Mouse (Mus musculus): Measurements from ENCODE around the gene Erc2. TPM values are rescaled to one million over a fixed set of nuclear protein-coding genes. Genes with fewer than 3 reads are reported as not detected.

Gene Erc2
- polyA plus RNA-seq, 1 experiment from 2014 or later, result 3.1 TPM

DNA sequence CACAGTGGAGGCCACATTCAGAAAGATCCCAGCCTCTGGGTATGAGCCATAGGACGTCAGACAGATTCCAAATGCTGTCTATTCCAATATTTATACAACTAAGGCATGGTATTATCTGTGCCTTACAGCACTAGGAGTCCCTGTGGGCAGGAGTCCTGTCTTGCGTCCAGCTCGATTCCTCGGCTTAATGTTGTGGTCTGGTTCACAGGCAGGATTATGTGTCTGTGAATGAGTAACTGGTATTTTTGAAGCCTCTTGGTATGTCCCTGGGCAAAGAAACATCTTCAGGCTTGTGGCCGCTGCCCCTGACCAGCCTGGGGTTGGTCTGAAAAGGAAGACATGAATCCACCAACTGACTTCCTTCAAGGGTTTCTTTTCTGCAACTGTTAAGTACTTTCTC, 153.1 kb downstream of the Erc2 start:
- Histone ChIP-seq H3K4me2 (replicated peaks; ENCODE audit: low read depth) (no peak overlapping the region), H3K36me3 (ENCODE audit: control insufficient read depth, insufficient read depth) (no peaks in the 10 kb centered on the region), H3K27ac (ENCODE audit: low read depth, low read length) (no peak overlapping the region), H3K4me3 (ENCODE audit: low read depth, low read length) (no peak overlapping the region), H3K9ac (ENCODE audit: low read depth, low read length) (no peak overlapping the region), H3K9me3 (ENCODE audit: control insufficient read depth) (no peaks in the 10 kb centered on the region), H3K4me1 (replicated peaks; ENCODE audit: control insufficient read depth, insufficient read depth, low read length) (no peaks in the 10 kb centered on the region), H3K27me3 (replicated peaks; ENCODE audit: control insufficient read depth, insufficient read depth, low read length) (no peaks in the 10 kb centered on the region)
- TF ChIP-seq CTCF (IDR thresholded peaks at IDR 0.05; ENCODE audit: low read depth), result no peak
- WGBS, result 45% methylated on average over 5 of the region's 5 CpGs
- no peak for ATAC-seq

DNA sequence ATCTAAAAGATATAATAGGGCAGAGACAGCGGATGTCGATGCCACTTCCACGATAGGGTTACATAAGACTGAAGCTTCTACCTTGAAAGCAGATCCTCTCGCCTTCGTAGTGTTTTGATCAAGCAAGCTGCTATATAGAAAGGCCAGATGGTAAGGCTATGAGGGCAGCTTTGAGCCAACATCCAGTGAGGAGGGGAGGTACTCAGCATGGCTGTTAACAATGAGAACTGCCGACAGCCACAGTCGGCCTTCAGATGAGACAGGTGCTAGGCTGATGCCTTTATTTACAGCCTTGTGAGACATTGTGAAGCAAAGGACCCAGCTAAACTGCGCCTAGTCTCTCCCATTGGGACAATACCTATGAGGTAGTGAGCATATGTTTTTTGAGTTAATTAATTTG, 156.3 kb downstream of the Erc2 start:
- ATAC-seq, result no peak
- H3K9ac ChIP-seq (ENCODE audit: low read depth, low read length), result no peak overlapping the region
- no peak overlapping the region for H3K4me2 ChIP-seq (replicated peaks; ENCODE audit: low read depth)
- H3K4me1 ChIP-seq (replicated peaks; ENCODE audit: control insufficient read depth, insufficient read depth, low read length), result no peaks in the 10 kb centered on the region
- H3K27me3 ChIP-seq (replicated peaks; ENCODE audit: control insufficient read depth, insufficient read depth, low read length), result no peaks in the 10 kb centered on the region
- H3K4me3 ChIP-seq (ENCODE audit: low read depth, low read length), result no peak overlapping the region
- H3K9me3 ChIP-seq (ENCODE audit: control insufficient read depth), result no peaks in the 10 kb centered on the region
- no peaks in the 10 kb centered on the region for H3K36me3 ChIP-seq (ENCODE audit: control insufficient read depth, insufficient read depth)
- no peak for TF ChIP-seq CTCF (IDR thresholded peaks at IDR 0.05; ENCODE audit: low read depth)
- H3K27ac ChIP-seq (ENCODE audit: low read depth, low read length), result no peak overlapping the region
- 88% methylated on average over 8 of the region's 8 CpGs for WGBS

DNA sequence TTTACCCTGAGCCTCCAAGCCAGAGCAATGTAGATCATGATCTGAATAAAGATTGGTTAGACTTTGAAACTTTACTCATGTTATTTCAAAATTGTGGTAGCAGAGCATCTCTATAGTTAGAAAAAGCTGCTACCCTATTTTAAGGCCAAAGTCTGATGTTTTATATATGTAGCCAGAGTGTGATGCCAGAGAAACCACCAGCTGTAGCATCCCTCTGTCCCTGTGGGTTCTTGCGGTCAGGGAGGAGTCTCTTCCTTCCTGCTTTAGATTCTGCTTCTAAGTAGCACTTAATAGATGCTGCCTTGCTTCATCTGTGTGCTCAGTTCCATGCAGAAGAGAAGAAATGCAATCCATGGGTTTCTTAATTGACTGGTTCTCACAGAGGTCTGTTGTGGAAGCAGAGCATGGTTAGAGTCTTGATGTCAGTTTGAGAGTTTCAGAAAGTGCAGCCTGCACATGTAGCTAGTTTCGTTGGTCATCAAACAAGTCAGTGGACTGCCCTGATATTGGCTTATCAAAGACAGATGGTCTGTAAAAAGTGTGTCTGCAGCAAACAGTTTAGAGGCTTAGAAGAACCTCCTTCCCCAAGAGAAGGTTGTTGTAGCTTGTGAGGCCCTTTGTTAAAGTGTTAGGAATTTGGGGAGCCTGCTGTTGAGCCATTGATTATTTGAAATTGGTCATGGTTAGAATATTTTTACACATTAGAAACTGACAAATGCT, 156.9 kb downstream of the Erc2 start:
- no peaks in the 10 kb centered on the region for H3K27me3 ChIP-seq (replicated peaks; ENCODE audit: control insufficient read depth, insufficient read depth, low read length)
- no peak for TF ChIP-seq CTCF (IDR thresholded peaks at IDR 0.05; ENCODE audit: low read depth)
- no peak overlapping the region for H3K4me3 ChIP-seq (ENCODE audit: low read depth, low read length)
- no peaks in the 10 kb centered on the region for H3K9me3 ChIP-seq (ENCODE audit: control insufficient read depth)
- H3K4me2 ChIP-seq (replicated peaks; ENCODE audit: low read depth), result no peak overlapping the region
- no peaks in the 10 kb centered on the region for H3K4me1 ChIP-seq (replicated peaks; ENCODE audit: control insufficient read depth, insufficient read depth, low read length)
- no peak overlapping the region for H3K27ac ChIP-seq (ENCODE audit: low read depth, low read length)
- 84% methylated on average over 2 of the region's 2 CpGs for WGBS
- no peak for ATAC-seq
- no peaks in the 10 kb centered on the region for H3K36me3 ChIP-seq (ENCODE audit: control insufficient read depth, insufficient read depth)
- H3K9ac ChIP-seq (ENCODE audit: low read depth, low read length), result no peak overlapping the region

DNA sequence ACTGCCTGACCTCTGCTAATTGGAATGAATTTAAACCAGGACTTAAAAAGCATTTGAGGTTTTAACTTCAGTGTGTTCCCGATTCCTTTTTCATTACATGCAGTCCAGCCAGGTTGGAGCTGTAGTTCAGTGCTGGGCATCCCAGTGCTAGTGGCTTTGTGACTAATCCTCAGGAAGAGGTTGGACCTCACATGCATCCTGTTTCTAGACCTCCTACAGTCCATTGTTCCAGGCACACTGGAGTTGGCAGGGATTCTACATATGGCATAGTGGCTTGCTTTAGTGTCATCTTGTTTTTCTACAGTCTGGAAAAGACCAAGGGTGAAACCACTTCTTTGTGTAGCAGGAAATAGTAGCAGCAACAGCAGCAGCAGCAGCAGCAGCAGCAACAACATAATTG, 159.0 kb downstream of the Erc2 start:
- ATAC-seq, result no peak
- no peak overlapping the region for H3K4me3 ChIP-seq (ENCODE audit: low read depth, low read length)
- 0 out of 2 replicates have a peak, but pooled peaks cover 3% of the 10 kb centered on the region for H3K4me1 ChIP-seq (replicated peaks; ENCODE audit: control insufficient read depth, insufficient read depth, low read length)
- H3K4me2 ChIP-seq (replicated peaks; ENCODE audit: low read depth), result no peak overlapping the region
- no peak overlapping the region for H3K27ac ChIP-seq (ENCODE audit: low read depth, low read length)
- H3K9me3 ChIP-seq (ENCODE audit: control insufficient read depth), result no peaks in the 10 kb centered on the region
- no peak overlapping the region for H3K9ac ChIP-seq (ENCODE audit: low read depth, low read length)
- no peaks in the 10 kb centered on the region for H3K27me3 ChIP-seq (replicated peaks; ENCODE audit: control insufficient read depth, insufficient read depth, low read length)
- no peak for TF ChIP-seq CTCF (IDR thresholded peaks at IDR 0.05; ENCODE audit: low read depth)
- H3K36me3 ChIP-seq (ENCODE audit: control insufficient read depth, insufficient read depth), result no peaks in the 10 kb centered on the region
- 86% methylated on average over 1 of the region's 1 CpGs for WGBS

DNA sequence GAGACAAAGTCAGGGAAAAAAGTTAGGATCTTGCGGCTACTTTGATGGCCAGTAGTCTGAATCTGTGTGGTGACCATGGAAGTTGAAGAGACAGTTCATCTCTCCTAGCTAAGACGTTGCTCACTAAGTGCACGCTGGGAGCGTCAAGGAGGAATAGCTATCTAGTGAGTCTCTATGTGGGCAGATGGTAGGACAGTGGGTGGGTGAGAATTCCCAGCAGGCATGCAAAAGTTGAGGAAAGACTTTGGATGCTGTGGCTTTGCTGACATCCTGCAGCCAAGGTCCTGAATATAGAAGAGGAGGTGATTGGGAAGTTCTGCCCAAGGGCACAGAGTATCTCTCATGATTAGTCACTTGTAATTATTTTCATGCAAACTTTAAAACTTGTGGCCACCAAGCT, 162.6 kb downstream of the Erc2 start:
- Histone ChIP-seq H3K9me3 (ENCODE audit: control insufficient read depth) (no peaks in the 10 kb centered on the region), H3K4me2 (replicated peaks; ENCODE audit: low read depth) (no peak overlapping the region), H3K4me1 (replicated peaks; ENCODE audit: control insufficient read depth, insufficient read depth, low read length) (0 out of 2 replicates have a peak, but pooled peaks cover 5% of the 10 kb centered on the region), H3K27ac (ENCODE audit: low read depth, low read length) (no peak overlapping the region), H3K27me3 (replicated peaks; ENCODE audit: control insufficient read depth, insufficient read depth, low read length) (no peaks in the 10 kb centered on the region), H3K4me3 (ENCODE audit: low read depth, low read length) (no peak overlapping the region), H3K36me3 (ENCODE audit: control insufficient read depth, insufficient read depth) (no peaks in the 10 kb centered on the region), H3K9ac (ENCODE audit: low read depth, low read length) (no peak overlapping the region)
- no peak for ATAC-seq
- 95% methylated on average over 4 of the region's 4 CpGs for WGBS
- TF ChIP-seq CTCF (IDR thresholded peaks at IDR 0.05; ENCODE audit: low read depth), result no peak

DNA sequence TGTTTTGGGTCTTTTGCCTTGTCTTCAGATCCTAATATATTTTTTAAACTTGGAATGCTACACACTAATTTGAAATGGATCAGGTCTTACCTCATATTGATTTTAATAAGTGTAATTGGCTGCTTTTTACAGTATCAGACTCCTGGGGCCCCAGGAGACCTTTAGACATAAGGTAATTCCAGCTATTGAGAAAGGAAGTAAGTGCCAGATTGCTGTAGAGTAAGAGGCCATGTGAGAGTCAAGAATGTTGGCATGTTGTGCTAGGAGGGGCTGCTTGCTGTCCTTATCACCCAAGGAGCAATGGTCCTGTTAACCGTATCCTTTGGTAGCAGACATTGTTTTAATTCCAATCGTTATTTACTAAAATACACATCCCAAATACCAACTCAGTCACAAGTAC, 163.3 kb downstream of the Erc2 start:
- Histone ChIP-seq H3K4me1 (replicated peaks; ENCODE audit: control insufficient read depth, insufficient read depth, low read length) (0 out of 2 replicates have a peak, but pooled peaks cover 5% of the 10 kb centered on the region), H3K4me2 (replicated peaks; ENCODE audit: low read depth) (no peak overlapping the region), H3K27me3 (replicated peaks; ENCODE audit: control insufficient read depth, insufficient read depth, low read length) (no peaks in the 10 kb centered on the region), H3K9ac (ENCODE audit: low read depth, low read length) (no peak overlapping the region), H3K36me3 (ENCODE audit: control insufficient read depth, insufficient read depth) (no peaks in the 10 kb centered on the region), H3K9me3 (ENCODE audit: control insufficient read depth) (no peaks in the 10 kb centered on the region), H3K4me3 (ENCODE audit: low read depth, low read length) (no peak overlapping the region), H3K27ac (ENCODE audit: low read depth, low read length) (no peak overlapping the region)
- WGBS, result 65% methylated on average over 2 of the region's 2 CpGs
- no peak for TF ChIP-seq CTCF (IDR thresholded peaks at IDR 0.05; ENCODE audit: low read depth)
- ATAC-seq, result peak; percentile 66
